Mouse (Mus musculus): ENCODE results near the gene Pycr1.
A peak's percentile ranks its signal among the peaks of the same experiment; 100 is the strongest.
"Not testable (repeated sequence)": the region's sequence is repeated elsewhere in the genome, so short reads cannot be mapped to it uniquely, and the experiment has no call there.

Gene Pycr1

GRCm38 (mm10) chr11:120643601-120643987 lies at the start of gene Pycr1:
Gene Pycr1 (minus strand): TSS chr11:120643769.
- peak; percentile 91 for DNase-seq (ENCODE audit: low read depth, low spot score)

DNA sequence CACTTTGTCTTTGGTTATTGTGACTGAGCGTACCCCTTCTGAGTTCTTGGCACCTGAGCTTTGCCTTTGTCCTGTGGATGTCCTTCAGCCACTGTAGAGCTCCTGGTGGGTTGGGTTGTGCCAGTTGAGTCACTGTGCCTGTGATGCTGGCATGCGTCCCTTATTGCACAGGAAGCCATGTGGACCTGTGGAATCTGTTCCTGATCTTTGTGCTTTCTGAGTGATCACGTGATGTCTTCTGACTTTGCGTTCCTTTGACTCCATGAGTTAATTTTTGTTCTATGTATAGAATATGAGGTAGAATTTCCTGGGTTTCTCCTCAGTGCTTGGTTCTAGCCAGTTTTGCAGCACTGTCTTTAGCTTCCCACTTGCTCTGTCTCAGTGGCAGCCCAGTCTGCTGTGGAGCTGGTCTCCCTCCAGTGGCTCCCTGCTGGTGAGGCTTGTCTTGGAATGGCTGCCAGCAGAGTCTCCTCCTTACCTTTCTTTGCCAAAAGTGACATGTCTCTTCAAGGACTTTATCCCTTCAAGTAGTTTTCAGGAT lies 49.0 kb upstream of the Pycr1 start:
- no peak for DNase-seq (ENCODE audit: low read depth, low spot score)

GRCm38 (mm10) chr11:120689365-120689764 lies 45.8 kb upstream of the Pycr1 start:
- DNase-seq (ENCODE audit: low read depth, low spot score), result no peak

- no peak for DNase-seq (ENCODE audit: low read depth, low spot score)
These were observed 43.2 kb upstream of the Pycr1 start for GRCm38 (mm10) chr11:120686650-120687272.

DNA sequence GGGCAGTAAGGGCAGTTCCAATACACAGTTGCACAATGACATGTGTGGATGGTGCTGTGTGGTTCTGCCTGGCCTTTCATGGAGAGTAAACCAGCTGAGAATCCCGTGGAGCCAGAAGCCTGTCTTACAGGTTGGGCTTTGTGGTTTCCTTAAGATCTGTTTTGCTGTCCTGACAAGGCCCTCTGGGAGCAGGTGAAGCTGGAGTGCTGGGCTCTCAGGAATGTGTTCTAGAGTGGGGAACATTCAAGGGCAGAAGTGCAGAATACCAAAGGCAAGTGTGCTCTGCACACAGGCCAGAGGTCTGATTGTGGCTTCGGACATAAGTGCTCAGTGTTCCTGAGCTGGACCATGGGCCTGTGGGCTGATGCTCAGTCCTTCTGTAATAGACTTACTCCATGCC lies 41.1 kb upstream of the Pycr1 start:
- no peak for DNase-seq (ENCODE audit: low read depth, low spot score)

DNA sequence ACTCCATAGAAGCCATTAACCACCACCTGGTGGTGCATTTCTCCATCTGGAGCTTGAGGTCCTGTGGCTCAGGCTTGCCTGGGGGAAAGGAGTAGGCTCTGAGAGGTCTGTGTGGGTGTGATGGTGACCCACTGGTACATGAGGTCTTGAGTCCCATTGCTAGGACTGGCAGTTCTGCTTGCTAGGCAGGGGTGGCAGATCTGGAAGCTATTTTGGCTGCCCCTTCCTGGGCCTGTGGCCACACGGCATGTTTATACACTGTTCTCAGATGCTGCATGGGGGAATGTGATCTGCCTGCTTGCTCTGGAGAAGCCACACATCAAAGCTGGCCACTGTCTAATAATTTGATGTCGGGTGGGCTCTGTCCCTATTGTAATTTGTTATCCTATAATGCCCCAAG lies 40.5 kb upstream of the Pycr1 start:
- DNase-seq (ENCODE audit: low read depth, low spot score), result no peak

DNA sequence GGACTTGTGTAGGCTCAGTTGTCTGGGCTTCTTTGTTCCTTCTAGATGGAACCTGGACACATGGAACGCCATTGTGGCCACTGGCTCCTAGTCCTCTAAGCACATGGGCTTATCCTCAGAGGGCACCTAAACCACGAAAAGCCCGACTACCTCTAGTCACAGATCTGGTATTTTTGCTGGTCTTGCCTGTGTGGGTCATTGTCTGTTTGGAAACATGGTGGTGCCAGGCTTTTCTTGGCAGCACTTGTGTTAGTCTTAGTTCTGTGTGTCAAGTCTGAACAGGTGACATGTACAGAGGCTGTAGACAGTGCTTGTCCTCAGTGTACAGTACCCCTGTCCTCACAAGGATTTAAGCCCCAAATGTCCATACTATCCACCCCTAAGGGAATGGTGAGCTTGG lies 40.0 kb upstream of the Pycr1 start:
- no peak for DNase-seq (ENCODE audit: low read depth, low spot score)

DNA sequence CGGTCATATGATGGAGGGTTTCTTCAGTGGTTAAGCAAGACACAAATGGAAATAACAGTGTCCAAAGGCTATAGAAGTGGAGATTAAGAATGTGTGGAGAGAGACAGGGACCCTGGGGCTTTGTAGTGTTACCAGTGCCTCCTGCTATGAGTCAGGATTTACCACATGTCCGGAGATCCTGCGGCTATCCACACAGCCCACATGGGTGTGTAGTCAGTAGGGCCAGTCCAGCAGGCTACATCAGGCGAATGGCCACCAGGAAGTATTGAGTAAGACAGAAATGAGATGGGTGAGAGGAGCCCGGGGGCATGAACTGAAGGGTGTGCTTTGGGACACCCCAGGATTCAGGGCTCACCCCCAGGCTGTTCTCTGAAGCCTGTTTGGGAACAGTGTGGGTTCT lies 39.1 kb upstream of the Pycr1 start:
- no peak for DNase-seq (ENCODE audit: low read depth, low spot score)

- DNase-seq (ENCODE audit: low read depth, low spot score), result no peak
These were observed 36.3 kb upstream of the Pycr1 start for GRCm38 (mm10) chr11:120679909-120680308.

DNA sequence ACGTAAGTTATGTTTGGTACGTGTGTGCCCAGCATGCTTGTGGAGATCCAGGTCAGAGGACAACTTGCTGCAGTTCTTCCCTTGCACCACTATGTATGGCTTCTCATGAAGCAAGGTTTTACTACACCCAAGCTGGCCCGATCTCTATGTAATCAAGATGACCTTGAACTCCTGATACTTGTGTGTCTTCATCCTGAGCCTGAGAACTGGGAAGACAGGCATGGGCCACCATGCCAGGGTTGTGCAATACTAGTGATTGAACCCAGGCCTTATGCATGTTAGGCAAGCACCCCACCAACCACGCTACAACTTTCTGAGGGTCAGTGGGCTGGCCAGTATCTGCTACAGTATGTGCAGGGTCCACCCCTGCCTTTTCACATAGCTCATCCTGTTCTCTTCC lies 33.4 kb upstream of the Pycr1 start:
- no peak for DNase-seq (ENCODE audit: low read depth, low spot score)

- DNase-seq (ENCODE audit: low read depth, low spot score), result not testable (repeated sequence)
These were observed 32.3 kb upstream of the Pycr1 start for GRCm38 (mm10) chr11:120675875-120676274.

- DNase-seq (ENCODE audit: low read depth, low spot score), result no peak
These were observed 30.1 kb upstream of the Pycr1 start for GRCm38 (mm10) chr11:120673594-120674122.

GRCm38 (mm10) chr11:120672687-120673593 lies 29.4 kb upstream of the Pycr1 start, which contains the start of gene Aspscr1:
Gene Aspscr1 (plus strand): TSS chr11:120672973.
- DNase-seq (ENCODE audit: low read depth, low spot score), result peak; percentile 94

- no peak for DNase-seq (ENCODE audit: low read depth, low spot score)
These were observed 23.0 kb upstream of the Pycr1 start for GRCm38 (mm10) chr11:120666617-120667016.

DNA sequence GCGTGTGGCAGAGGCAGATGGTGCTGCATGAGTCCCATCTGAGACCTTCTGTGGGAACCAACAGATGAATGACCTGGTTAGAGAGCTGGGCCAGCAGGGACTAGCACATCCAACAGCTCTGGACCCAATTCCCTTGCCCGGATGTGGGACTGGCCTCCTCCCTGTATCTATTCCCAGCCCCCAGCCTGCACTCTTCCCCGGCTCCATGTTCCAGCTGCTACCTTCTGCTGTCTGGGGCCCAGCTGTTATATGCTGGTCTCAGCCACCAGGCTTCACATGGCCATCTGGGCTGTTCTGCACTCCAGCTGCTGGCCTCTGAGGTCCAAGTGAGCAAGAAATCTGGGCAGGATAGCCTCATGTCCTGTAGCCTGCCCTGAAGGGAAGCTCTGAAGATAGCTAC lies 21.8 kb upstream of the Pycr1 start:
- DNase-seq (ENCODE audit: low read depth, low spot score), result no peak

DNA sequence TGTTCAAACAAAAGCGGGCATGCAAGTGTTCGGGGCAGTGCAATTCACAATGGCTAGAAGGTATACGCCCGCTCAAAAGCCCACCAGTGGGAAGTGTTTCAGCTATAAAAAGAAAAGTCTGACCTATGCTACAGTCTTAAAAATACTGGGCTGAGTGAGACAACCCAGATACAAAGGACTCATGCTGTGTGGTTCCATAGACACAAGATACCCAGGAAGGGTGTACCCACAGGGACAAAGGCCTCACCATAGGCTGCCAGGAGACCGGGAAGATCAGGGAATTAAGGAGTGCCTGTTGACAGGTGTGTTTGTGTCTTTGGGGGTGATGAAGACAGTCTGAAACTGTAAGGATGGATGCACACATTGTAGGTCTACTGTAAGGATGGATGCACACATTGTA lies 20.1 kb upstream of the Pycr1 start:
- no peak for DNase-seq (ENCODE audit: low read depth, low spot score)

DNA sequence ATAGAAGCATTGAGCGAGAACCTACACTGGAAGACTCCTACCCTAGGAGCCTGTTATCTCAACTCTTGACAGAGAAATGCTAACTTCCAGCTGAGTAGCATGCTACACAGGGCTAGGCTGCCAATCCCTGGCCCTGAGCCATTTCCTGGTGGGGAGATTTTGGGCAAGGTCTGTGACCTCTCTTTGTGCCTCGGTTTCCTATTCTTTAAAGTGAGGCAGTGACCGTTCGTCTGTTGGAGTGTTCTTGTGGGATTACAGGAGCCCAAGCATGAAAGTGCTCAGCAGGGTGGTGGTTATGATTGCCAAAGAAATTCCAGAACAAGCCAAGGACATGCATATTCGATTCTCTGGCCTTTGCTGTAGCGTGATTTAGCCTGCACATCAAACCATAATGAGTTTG lies 19.2 kb upstream of the Pycr1 start:
- no peak for DNase-seq (ENCODE audit: low read depth, low spot score)

GRCm38 (mm10) chr11:120661076-120661460 lies 17.5 kb upstream of the Pycr1 start, which contains the start of gene Notum:
Gene Notum (minus strand): TSS chr11:120661175.
- no peak for DNase-seq (ENCODE audit: low read depth, low spot score)

DNA sequence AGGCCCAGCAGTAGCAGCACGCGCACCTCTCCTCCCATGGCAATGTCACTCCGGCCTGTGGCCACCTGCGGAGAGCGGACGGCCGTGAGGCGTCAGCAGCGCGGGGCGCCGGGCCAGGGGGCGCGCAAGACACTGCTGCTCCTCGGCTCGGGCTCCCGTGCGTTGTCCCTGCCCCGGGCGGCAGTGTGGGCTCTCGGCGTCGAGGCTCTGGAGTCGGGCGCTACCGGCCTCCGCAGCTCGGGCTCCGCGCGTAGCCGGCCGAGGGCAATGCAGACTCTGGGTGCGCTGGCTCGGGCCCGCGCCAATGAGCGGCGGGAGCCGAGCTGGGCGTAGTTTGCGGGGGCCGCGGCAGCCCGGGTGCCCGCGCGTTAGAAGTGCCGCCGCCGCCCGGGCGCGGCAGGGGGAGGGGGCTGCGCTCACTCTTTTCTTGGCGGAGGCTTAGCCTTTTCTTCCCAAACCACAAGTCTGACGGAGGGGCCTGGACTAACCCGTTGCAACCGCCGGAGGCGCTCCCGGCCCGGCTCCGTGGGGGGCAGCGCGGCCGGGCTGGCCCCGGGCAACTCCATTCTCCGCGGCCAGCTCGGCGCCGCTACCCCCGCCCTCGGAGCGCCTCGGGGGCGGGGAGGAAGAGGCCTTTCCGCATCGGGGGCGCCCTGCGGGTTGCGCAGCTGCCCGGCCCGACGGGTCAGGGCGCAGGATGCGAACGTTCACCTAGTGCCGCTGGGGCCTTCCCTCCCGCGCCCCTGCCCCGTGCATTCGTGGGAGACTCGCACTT lies 16.9 kb upstream of the Pycr1 start:
- peak; percentile 53 for DNase-seq (ENCODE audit: low read depth, low spot score)

- no peak for DNase-seq (ENCODE audit: low read depth, low spot score)
These were observed 16.1 kb upstream of the Pycr1 start for GRCm38 (mm10) chr11:120659509-120660300.

- DNase-seq (ENCODE audit: low read depth, low spot score), result peak; percentile 77
These were observed 15.4 kb upstream of the Pycr1 start for GRCm38 (mm10) chr11:120658876-120659410.
